ENCODE assay signal across 22 mouse cellular contexts in the genomic region with DNA sequence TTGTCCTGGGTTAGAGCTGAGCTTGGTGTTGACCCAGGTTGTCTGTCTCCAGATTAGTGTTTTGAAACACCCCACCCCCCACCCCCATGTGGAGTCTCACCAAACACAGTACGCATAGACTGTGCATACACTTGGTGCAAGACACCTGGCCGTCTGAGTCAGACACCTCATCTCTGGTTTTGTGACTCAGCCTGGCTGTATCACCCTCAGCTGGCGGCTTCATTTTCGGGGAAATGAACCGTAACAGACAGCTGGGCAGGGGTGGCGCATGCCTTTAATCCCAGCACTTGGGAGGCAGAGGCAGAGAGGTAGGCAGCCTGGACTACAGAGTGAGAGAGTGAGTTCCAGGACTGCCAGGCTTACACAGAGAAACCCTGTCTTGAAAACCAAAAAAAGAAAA. TPM values are rescaled to one million over a fixed set of nuclear protein-coding genes. Genes with fewer than 3 reads are reported as not detected.
DNase-seq lines count a peak whose midpoint lies in the region; ATAC-seq and TF ChIP-seq lines count a peak whose summit lies in the region.
"Had no signal": no experiment of that assay in that cellular context is flagged by ENCODE, and none has a peak within 500 bp of the region (broad histone marks: within the 10 kb centered on the region; RNA-seq: fewer than 3 reads in every experiment).

No protein-coding gene starts in this region.

- no peak overlapping the region for H3K27ac ChIP-seq in kidney, adult 2 months (ENCODE audit: insufficient read depth, low read depth, low read length)
- no peak overlapping the region for H3K27ac ChIP-seq in liver, postnatal 0 days (ENCODE audit: low read depth)
- 0 out of 2 replicates have a peak overlapping the region, but pooled peaks have one; percentile 24 for H3K27ac ChIP-seq in olfactory bulb, adult 2 months (ENCODE audit: insufficient read depth, low read depth, low read length)
- H3K27ac ChIP-seq: forebrain, embryonic 13.5 days; heart, adult 2 months; heart, embryonic 15.5 days; liver, embryonic 13.5 days; midbrain, embryonic 13.5 days had no signal

- peak; percentile 24 for DNase-seq in kidney, adult 2 months
- no peak for DNase-seq in kidney, adult 18-20 months
- DNase-seq in liver, postnatal 0 days = no peak
- DNase-seq in liver (no peak), MN1 (ENCODE audit: low spot score) (peak; percentile 55)
- no peak for DNase-seq in right cerebral cortex, postnatal 36 days (ENCODE audit: low spot score in 2 of 2)
- DNase-seq: adrenal gland, adult 8-10 months; cerebellum, postnatal 14 days; embryo, embryonic 11 days; gastrocnemius, postnatal 25 days; heart, adult 2 months; kidney, adult 8-10 months; liver, embryonic 13.5 days; right cerebral cortex, postnatal 14 days; thymus, adult 18-20 months had no signal

- H3K9me3 ChIP-seq in liver, postnatal 0 days (ENCODE audit: low read length) = no peaks in the 10 kb centered on the region
- H3K9me3 ChIP-seq: forebrain, embryonic 13.5 days; heart, embryonic 15.5 days; liver, embryonic 13.5 days; midbrain, embryonic 13.5 days had no signal

- H3K4me3 ChIP-seq in kidney, adult 2 months (ENCODE audit: insufficient read depth, low read depth, low read length) = no peak overlapping the region
- H3K4me3 ChIP-seq in liver, postnatal 0 days (ENCODE audit: low read depth, low read length) = no peak overlapping the region
- no peak overlapping the region for H3K4me3 ChIP-seq in olfactory bulb, adult 2 months (ENCODE audit: insufficient read depth, low read depth, low read length)
- H3K4me3 ChIP-seq: forebrain, embryonic 13.5 days; heart, adult 2 months; heart, embryonic 15.5 days; liver, embryonic 13.5 days; midbrain, embryonic 13.5 days had no signal

- TF ChIP-seq POLR2A in kidney, adult 2 months (IDR thresholded peaks at IDR 0.05; ENCODE audit: low read depth, low read length) = no peak
- TF ChIP-seq POLR2A in olfactory bulb, adult 2 months (IDR thresholded peaks at IDR 0.05; ENCODE audit: insufficient read depth, low read depth, low read length) = no peak

- H3K27me3 ChIP-seq in kidney, adult 2 months (replicated peaks; ENCODE audit: control insufficient read depth, insufficient read depth, low read length) = no peaks in the 10 kb centered on the region
- no peaks in the 10 kb centered on the region for H3K27me3 ChIP-seq in liver, postnatal 0 days (ENCODE audit: insufficient read depth, low read length)
- H3K27me3 ChIP-seq: heart, embryonic 15.5 days; midbrain, embryonic 13.5 days had no signal

- H3K4me2 ChIP-seq in liver, postnatal 0 days (ENCODE audit: low read depth, low read length) = no peak overlapping the region
- H3K4me2 ChIP-seq: forebrain, embryonic 13.5 days; heart, embryonic 15.5 days; liver, embryonic 13.5 days; midbrain, embryonic 13.5 days had no signal

- H3K9ac ChIP-seq in liver, postnatal 0 days (replicated peaks) = no peak overlapping the region
- H3K9ac ChIP-seq: forebrain, embryonic 13.5 days; heart, embryonic 15.5 days; liver, embryonic 13.5 days; midbrain, embryonic 13.5 days had no signal

- TF ChIP-seq CTCF in kidney, adult 2 months (conservative IDR thresholded peaks at IDR 0.05; ENCODE audit: insufficient read depth, insufficient read length, low read depth, low read length) = no peak
- TF ChIP-seq CTCF in liver, postnatal 0 days (IDR thresholded peaks at IDR 0.05; ENCODE audit: low read depth) = no peak
- no peak for TF ChIP-seq CTCF in olfactory bulb, adult 2 months (IDR thresholded peaks at IDR 0.05; ENCODE audit: insufficient read depth, low read depth, low read length)

- H3K36me3 ChIP-seq in kidney, adult 2 months (ENCODE audit: control insufficient read depth, insufficient read depth, low read length) = no peaks in the 10 kb centered on the region
- no peaks in the 10 kb centered on the region for H3K36me3 ChIP-seq in liver, postnatal 0 days (replicated peaks; ENCODE audit: insufficient read depth, low read length)
- H3K36me3 ChIP-seq: heart, embryonic 15.5 days; liver, embryonic 13.5 days; midbrain, embryonic 13.5 days had no signal

- WGBS in kidney, adult 2 months = 53% methylated on average over 6 of the region's 6 CpGs
- WGBS in liver, postnatal 0 days (ENCODE audit: insufficient replicate concordance) = 63% methylated on average over 6 of the region's 6 CpGs
- 52% methylated on average over 6 of the region's 6 CpGs for WGBS in olfactory bulb, adult 2 months

- TF ChIP-seq EP300 in liver, postnatal 0 days (IDR thresholded peaks at IDR 0.05; ENCODE audit: low read depth) = no peak

- peak; percentile 41; the same call in 1 of the 2 replicates for ATAC-seq in liver, postnatal 0 days
- ATAC-seq in megakaryocyte-erythroid progenitor cell, adult 5-6 weeks (replicated peaks; ENCODE audit: low FRiP score, low TSS enrichment, poor library complexity, severe bottlenecking) = no peak
- ATAC-seq: forebrain, embryonic 13.5 days; midbrain, embryonic 13.5 days had no signal

- H3K4me1 ChIP-seq in kidney, adult 2 months (ENCODE audit: control insufficient read depth, insufficient read depth, low read length) = no peaks in the 10 kb centered on the region
- peaks cover 5% of the 10 kb centered on the region for H3K4me1 ChIP-seq in liver, postnatal 0 days (ENCODE audit: insufficient read depth)
- peaks cover 34% of the 10 kb centered on the region for H3K4me1 ChIP-seq in olfactory bulb, adult 2 months (ENCODE audit: control insufficient read depth, insufficient read depth, low read length)
- H3K4me1 ChIP-seq: forebrain, embryonic 13.5 days; heart, embryonic 15.5 days; liver, embryonic 13.5 days had no signal

RNA-seq across cellular contexts. Expression of gene Sox10, which starts 11.9 kb away (rescaled TPM):
- 0.75 and 1.2 TPM in 2 replicates for polyA plus RNA-seq in kidney, adult 2 months (2012; rRNA removed)
- 0.07 and 0.08 TPM in 2 replicates for polyA plus RNA-seq in liver, postnatal 0 days (2015; fragmentation: Nextera tagmentation; extraction: Ambion mirVana)
- not detected in 2 replicates for polyA plus RNA-seq in olfactory bulb, adult 2 months (2012; ENCODE audit: insufficient read depth, insufficient read length, low replicate concordance, missing spikeins)
- not detected in 2 replicates for total RNA-seq in megakaryocyte-erythroid progenitor cell, adult 5-6 weeks (2014; fragmentation: Nextera tagmentation)
- not detected in 2 replicates for total RNA-seq in megakaryocyte-erythroid progenitor cell, adult 5-6 weeks (2017)
- total RNA-seq: hematopoietic stem cell, adult 5-6 weeks had no signal

RNA-seq across cellular contexts. Expression of gene 1700088E04Rik, which starts 35.9 kb away (rescaled TPM):
- 18.8 and 19.6 TPM in 2 replicates for polyA plus RNA-seq in kidney, adult 2 months (2012; rRNA removed)
- 0.72 and 1.2 TPM in 2 replicates for polyA plus RNA-seq in liver, postnatal 0 days (2015; fragmentation: Nextera tagmentation; extraction: Ambion mirVana)
- polyA plus RNA-seq in olfactory bulb, adult 2 months (2012; ENCODE audit: insufficient read depth, insufficient read length, low replicate concordance, missing spikeins) = not detected in 2 replicates
- total RNA-seq in megakaryocyte-erythroid progenitor cell, adult 5-6 weeks (2014; fragmentation: Nextera tagmentation) = not detected in 2 replicates
- not detected in 2 replicates for total RNA-seq in megakaryocyte-erythroid progenitor cell, adult 5-6 weeks (2017)

RNA-seq across cellular contexts. Expression of gene Polr2f, which starts 36.1 kb away (rescaled TPM):
- polyA plus RNA-seq in kidney, adult 2 months (2012; rRNA removed) = 50.3 and 74.9 TPM in 2 replicates
- polyA plus RNA-seq in liver, postnatal 0 days (2015; fragmentation: Nextera tagmentation; extraction: Ambion mirVana) = 129 and 130 TPM in 2 replicates
- polyA plus RNA-seq in olfactory bulb, adult 2 months (2012; ENCODE audit: insufficient read depth, insufficient read length, low replicate concordance, missing spikeins) = not detected in 2 replicates
- 177 and 201 TPM in 2 replicates for total RNA-seq in megakaryocyte-erythroid progenitor cell, adult 5-6 weeks (2014; fragmentation: Nextera tagmentation)
- 96.2 and 109 TPM in 2 replicates for total RNA-seq in megakaryocyte-erythroid progenitor cell, adult 5-6 weeks (2017)

RNA-seq across cellular contexts. Expression of gene Pick1, which starts 52.1 kb away (rescaled TPM):
- polyA plus RNA-seq in kidney, adult 2 months (2012; rRNA removed) = 29.8 and 31.4 TPM in 2 replicates
- polyA plus RNA-seq in liver, postnatal 0 days (2015; fragmentation: Nextera tagmentation; extraction: Ambion mirVana) = 11.5 and 12.2 TPM in 2 replicates
- not detected in 2 replicates for polyA plus RNA-seq in olfactory bulb, adult 2 months (2012; ENCODE audit: insufficient read depth, insufficient read length, low replicate concordance, missing spikeins)
- total RNA-seq in megakaryocyte-erythroid progenitor cell, adult 5-6 weeks (2014; fragmentation: Nextera tagmentation) = 15.8 and 20.9 TPM in 2 replicates
- total RNA-seq in megakaryocyte-erythroid progenitor cell, adult 5-6 weeks (2017) = 8.9 and 11.4 TPM in 2 replicates

RNA-seq across cellular contexts. Expression of gene Gm49486, which starts 52.3 kb away (rescaled TPM):
- 0.04 and 0.11 TPM in 2 replicates for polyA plus RNA-seq in kidney, adult 2 months (2012; rRNA removed)
- 0.08 TPM in 2 replicates for polyA plus RNA-seq in liver, postnatal 0 days (2015; fragmentation: Nextera tagmentation; extraction: Ambion mirVana)
- polyA plus RNA-seq in olfactory bulb, adult 2 months (2012; ENCODE audit: insufficient read depth, insufficient read length, low replicate concordance, missing spikeins) = not detected in 2 replicates
- total RNA-seq in megakaryocyte-erythroid progenitor cell, adult 5-6 weeks (2014; fragmentation: Nextera tagmentation) = not detected in 2 replicates
- 0.08 TPM in 1 of 2 replicates, not detected in the other for total RNA-seq in megakaryocyte-erythroid progenitor cell, adult 5-6 weeks (2017)
- total RNA-seq: adrenal gland, adult 8-10 months; hematopoietic stem cell, adult 5-6 weeks had no signal
- polyA plus RNA-seq: liver, embryonic 13.5 days; spleen, adult 2 months had no signal

Comparison
In these comparisons a context has a peak if more than half of its experiments do, and no peak if none do; other contexts are left out.
1. DNase-seq: peak in kidney, adult 2 months (single experiment) and MN1 (single experiment); none in kidney, adult 18-20 months (single experiment), liver, postnatal 0 days (single experiment), liver (single experiment) and right cerebral cortex, postnatal 36 days (0 of 2).
2. RNA of gene Polr2f, which starts 36.1 kb away (polyA plus RNA-seq): 129 to 130 TPM in liver, postnatal 0 days and 50.3 to 74.9 TPM in kidney, adult 2 months; not detected in olfactory bulb, adult 2 months; every median in the first group is over 10 times any median in the second.